Mouse (Mus musculus): ENCODE measurements at regions not wholly inside any gene's neighbourhood (a gene's known extent, or its start where the extent isn't known, plus 50 kb on each side); places are given as distances from the start of the nearest gene placed in this dataset.

DNA sequence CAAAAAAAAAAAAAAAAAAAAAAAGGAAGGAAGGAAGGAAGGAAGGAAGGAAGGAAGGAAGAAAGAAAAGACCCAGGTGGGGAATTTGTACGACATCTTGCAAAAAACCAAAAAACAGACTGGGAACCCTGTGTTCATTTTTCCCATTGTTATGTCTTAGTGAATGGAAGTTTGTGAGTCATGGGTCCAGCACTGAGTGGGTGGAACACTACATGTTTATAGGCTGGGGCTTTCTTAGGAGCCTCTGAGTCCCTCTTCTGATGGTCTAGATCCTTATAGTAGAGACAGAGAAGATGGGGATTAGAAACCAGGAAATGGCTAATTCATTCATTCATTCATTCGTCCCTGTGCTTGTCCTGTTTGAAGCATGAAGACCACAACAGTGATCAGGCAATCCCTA is 105.5 kb downstream of the Tpra1 start:
- DNase-seq = no peak

DNA sequence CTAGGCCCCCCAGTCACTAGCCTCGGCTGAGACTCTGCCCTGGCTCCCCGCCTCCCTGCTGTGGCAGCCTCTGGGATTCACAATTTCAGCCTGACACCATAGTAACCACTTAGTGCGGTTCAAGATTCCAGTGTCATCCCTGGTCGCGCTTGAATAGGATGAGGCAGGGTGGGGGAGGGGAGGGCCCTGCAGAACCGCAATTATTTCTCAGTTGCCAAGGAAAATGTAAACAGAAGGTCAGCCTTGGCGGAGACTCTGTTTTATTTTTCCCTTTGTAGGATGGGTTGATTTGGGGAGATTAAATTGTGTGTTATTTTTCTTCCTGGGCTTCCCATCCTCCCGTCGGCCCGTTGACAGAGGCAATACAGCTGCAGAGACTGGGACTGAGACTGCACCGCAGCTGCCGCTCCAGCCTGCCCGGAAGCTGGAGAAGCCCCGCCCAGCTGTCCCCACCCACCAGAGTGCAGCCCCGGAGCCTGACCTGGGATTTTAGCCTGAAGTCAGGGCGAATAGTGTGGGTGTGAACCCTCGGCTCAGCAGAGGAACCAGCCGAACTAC is 106.6 kb downstream of the Tpra1 start:
- DNase-seq = no peak

DNA sequence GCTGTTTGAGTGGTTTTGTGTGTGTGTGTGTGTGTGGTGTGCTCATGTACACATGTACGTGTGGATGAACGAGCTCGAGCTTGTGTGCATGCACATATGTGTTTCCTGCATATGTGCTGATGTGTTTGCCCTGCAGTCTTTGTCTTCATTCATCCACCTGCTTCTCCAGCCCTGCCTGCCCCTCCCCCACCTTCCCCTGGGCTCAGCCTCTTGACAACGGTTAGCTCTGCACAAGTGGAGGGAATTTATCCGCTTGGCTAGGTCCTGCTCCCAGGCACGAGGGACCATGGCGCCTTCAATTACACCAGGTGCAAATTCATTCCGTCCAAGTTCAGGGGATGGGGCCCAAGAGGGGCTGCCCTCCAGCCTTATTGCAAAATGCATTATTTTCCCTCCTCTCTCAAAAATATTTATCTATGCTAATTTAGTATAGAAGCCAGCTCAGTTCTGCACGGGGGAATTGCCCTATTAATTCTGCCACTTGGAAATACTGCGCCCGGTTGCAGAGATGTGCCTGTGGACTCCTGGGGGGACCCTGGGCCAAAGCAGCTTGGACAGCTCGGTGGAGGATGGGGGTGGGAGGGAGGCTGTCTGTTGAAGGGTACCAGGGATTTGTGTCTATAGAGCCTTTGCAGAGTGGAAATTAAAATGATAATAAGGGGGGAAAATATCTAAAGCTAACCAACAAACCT is 111.1 kb downstream of the Tpra1 start:
- no peak for DNase-seq

DNA sequence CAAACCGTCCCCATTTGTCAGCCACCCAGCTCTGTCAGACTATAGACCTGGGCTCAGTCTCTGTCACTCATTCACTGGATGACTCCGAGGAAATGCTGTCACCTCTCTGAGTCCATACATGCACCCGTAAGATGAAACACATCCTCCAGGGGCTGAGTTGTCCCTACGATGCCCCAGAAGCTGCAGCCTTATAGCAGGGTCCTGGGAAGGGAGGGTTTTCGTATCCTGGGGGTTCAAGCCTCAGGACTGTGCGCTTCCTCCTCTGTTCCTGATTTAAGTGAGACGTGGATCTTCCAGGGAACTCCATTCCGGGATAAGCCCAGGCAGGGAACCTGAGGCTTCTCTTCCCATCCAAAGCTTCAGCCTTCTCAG is 111.6 kb downstream of the Tpra1 start:
- no peak for DNase-seq

DNA sequence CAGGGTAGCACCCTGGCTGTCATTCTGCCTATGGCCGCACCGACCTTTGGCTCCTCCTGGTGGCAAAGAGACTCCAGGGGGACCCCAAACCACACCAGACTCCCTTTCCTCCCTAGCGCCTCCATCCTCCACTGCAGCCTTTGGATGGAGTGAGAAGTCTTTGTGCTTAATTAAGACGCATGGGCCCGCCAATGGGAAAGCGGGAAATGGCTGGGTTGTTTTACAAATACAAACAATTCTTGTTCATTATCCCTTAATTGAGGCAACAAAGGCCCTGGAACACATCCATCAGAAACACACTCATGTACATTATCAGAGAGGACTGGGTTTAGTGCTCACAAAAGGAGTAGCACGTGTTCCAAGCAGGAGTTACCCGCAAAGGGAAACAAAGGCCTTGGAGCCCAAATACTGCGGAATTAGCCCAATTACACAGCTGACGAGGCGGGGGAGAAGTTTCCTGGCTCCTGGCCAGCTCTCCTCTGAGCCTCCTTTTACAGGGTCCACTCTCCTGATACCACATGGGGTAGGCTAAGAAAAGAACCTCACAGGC is 122.1 kb downstream of the Tpra1 start:
- DNase-seq = no peak

DNA sequence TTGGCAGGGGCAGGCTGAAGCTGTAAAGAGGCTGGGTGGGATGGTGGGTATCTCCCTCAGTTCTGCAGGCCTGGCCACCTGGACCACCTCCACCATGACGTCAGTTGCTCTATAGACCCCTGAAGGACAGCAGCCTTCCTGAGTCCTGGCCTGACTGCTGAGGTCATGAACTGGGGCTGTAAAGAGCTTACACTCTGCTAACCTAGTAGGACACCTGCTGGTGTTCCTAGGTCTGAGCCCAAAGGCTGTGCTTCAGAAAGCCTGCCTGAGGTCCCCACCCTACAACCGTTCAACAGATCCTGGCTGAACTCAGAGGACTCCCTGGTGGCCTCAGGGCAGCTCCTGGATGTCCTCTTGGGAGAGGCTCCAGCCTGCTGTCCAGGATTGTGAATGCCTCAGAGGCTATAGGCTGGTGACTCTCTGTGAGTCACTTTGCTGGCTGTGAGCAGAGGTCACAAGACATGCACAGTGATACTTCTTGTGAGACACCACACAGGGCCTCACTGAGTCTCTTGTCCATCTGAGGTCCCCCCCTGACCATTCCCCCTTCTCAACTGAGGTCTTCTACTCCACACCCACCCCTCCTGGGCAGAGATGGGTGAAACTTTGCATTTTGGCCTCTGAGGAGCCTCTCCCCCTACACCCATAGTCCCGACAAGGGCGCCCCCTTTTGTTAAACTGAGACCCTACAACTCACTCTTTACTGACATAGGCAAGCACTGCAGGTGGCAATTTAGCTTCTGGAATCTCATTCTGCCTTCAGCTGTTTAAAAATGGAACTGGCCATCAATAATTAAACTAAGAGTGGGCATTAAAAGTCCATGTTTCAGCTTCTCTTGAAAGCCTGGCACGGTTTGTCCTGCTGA is 131.6 kb downstream of the Tpra1 start:
- DNase-seq = no peak

DNA sequence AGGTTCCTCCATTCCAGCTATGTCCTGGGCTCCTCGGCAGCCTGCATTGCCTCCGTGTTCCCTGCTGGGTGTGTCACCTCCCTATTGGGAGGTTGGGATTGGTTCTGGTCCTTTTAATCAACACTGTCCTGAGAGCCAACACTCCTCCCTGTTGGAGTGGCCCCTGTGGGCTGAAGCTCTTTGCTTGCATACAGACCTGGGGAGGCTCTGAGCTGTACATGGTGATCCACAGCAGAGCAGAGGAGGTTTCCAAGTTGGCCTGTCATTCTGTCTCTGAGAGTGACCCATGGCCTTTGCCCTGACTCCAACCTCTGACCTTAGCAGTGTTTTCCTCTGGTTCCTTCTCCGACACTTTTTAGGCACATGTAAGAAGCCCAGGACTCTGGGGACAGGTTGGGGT is 132.4 kb downstream of the Tpra1 start:
- DNase-seq = no peak

DNA sequence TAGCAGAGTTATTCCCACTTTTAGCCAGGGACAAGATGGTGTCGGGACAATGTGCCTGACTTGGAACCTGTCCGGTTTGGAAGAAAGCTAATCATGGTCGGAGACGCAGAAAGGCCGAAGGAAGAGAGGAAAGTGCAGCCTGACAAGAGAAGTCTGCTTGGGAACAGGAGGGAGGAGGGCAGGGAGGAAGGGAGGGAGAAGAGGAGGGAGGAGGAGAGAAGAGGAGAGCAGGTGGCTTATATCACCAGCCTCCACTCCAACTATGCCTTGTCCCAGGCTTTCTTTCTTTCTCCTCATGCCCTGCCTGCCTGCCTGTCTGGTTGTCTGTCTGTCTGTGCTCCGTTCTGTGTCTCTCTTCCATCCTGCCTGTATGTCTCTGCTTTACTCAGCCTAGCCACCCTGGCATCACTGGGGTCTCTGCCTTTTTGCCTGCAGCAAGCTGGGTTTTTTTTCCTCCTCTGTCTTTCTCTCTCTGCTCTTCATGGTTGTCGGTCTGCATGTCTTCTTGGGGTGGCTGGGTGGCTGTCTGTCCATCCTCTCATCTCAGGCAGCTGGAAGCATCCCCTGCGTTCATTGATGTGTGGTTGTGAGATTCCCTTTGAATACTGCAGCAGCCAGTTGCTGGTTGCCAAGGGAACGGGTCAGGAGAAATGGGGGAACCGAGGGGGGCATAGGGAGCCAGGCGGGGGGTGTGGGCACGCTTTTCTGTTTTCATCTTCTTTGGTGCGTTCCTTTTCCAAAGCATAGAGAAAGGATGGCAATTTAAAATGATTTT is 133.2 kb downstream of the Tpra1 start:
- no peak for DNase-seq

DNA sequence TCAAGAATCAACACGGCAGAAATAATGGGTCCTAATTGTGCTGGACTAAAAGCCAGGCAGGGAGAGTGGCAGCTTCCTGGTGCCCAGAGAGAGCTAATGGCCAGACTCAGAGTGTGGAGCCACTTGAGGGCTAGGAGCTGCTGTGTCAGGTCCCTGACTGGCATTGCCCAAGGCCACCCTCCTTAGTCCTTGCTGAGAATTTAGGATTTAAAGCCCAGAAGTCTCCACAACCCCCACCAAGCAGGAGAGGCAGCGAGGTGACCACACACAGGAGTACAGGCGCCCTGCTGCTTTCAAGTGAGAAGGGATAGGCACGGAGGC is 133.7 kb downstream of the Tpra1 start:
- no peak for DNase-seq

DNA sequence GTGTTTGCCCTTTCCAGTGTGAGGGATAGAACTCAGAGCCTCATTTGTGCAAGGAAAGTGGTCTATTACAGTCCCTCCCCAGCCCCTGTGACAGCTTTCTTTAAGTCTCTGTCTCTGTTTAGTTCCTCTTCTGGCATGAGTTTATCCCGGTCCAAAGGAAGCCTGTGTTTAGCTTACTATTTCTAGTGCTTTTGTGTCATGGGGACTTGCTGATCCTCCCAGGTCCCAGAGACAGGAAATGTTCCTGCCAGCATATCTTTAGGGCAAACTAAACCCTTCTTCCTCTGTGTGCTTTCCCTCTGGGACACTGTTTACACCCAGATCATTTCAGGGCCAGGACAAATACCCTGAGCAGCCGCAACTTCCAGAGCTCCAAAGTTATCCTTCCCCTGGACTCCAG is 135.3 kb downstream of the Tpra1 start:
- DNase-seq = no peak

DNA sequence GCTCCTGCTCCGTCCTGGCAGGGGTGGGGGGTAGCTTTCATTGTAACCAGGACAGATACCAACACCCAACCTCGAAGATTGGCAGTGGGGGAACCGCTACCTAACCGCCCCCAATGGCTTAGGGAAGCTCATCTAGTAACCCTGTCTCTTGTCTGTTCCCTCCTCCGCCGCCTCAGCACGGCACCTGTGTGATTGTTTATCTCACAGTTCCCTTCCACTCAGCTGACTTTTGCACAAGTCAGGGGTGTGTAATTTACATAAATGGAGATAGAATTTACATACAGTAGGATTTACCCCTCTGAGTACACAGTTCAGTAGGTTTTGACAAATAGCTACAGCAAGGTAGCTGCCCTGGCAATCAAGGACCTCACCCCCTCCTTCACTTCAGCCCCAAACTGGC is 135.8 kb downstream of the Tpra1 start:
- DNase-seq = no peak

DNA sequence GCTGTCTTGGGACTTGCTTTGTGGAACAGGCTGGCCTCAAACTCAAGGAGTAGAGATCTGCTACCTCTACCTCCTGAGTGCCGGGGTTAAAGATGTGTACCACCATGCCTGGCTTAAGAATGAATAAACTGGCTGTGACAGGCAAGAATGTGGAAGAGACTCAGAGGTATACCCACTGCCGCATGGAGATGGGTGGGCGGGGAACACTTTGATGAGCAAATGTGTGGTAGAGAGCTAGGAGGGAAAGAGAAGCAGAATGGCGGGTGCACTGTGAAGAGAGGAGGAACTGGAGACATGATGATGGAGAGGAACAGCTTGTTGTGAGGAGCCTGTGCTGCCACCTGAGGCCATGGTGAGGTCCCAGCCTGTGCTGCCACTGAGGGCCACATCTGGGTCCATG is 138.9 kb downstream of the Tpra1 start:
- DNase-seq = peak; percentile 28

DNA sequence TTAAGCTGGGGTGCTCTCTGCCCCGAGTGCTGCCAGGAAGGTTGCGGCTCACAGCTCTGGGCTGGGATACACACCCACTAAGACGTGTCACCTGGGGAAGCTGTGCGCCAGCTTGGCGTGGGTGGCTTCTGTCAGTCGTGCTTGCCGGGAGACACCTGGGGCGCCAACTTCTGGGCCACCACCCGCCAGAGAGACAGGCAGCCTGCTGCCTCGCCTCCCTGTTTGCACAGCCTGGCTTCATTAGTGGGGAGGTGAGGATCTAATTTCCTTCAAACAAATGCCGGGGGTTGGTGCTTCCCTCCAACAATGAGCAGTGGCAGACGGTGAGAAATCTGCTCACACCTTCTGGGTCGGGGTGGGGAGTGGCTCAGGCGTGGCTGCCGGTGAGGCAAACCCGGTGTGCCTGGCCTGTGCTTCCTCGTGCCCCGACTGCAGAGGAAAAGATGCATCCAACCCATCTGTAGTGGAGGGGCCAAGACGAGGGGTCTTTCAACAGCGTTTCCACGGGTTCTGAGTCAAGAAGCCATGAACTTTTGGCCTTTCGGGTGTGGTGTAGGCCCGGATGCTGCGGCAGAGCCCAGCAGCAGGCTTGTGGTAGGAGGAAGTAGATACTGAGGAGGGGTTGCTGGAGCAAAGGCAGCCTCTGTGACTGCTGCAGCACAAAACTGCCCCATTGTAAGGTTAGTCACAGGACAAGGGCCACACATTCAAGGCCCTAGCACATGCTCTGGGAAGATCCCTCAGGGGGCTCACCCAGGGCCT is 140.6 kb downstream of the Tpra1 start:
- peak; percentile 71 for DNase-seq

DNA sequence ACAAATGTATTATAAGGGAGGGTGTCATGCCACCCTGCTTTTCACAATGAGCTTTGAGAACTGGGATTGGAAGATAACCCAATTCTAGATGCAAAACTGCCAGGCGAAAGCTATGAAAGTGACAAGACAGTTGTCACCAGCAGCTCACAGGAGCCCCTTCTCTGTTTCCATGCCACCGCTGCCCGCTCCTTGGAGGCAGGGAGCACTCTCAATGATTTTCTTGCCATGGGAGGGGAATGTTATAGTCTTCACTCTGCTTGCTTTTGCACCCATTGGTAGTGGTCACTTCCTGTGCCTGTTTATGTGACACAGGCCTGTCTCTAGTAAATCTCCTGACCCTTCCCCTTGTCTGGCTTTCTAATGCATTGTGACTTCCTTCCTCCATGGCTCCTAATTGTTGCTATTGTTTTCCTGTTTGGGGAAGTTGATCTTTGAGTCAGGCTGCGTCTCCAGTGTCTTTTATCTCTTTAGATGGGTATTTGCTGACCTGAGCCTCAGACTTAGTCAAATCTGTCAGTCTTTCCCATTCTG is 143.4 kb downstream of the Tpra1 start:
- no peak for DNase-seq

DNA sequence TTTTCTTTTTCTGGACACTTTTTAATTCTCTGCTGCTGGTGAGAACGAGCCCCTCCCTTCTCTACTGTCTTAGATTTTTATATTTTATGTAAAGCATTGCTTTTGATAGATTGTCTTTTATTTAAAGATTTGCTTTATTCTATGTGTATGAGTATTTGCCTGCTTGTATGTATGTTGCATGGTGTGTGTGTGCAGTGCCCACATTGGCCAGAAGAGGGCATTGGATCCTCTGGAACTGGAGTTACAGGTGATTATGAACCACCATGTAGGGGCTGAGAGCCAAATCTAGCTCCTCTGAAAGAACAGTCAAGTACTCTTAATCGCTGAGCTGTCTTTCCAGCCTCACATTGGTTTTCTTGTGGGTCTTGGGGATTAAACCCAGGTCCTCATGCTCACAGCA is 144.4 kb downstream of the Tpra1 start:
- no peak for DNase-seq

DNA sequence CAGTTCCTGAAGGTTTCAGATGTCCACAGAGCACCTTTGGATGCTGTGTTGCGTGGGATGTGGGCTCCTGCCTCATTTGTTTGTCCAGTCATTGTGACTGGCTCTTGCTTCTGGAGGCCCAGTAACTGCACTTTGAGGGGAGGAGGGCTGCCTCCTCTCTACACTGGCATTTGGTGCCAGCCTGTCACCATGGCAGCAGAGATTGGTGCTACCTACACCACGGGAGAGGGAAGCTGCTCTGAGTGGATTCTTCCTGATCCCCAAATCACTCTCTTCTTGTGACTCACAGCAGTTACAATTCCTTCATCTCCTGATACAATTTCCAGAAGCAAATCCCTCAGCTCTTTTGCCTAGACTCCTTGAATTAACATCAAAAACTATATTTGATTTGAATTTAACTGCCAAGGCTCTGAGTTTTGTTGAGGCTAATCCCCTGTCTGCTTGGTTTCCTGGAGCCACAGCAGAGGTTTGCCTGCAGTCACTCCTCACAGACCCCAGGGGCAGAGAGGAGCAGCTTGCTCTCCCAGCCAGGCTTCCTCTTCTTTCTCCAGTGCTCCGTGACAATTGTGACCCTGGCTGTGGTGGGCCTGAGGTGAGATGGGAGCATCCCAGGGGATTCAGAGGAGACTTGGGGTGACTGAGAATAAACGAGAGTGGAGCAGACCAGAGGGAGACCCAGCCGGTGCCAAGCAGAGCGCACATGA is 145.7 kb downstream of the Tpra1 start:
- DNase-seq = peak; percentile 58

DNA sequence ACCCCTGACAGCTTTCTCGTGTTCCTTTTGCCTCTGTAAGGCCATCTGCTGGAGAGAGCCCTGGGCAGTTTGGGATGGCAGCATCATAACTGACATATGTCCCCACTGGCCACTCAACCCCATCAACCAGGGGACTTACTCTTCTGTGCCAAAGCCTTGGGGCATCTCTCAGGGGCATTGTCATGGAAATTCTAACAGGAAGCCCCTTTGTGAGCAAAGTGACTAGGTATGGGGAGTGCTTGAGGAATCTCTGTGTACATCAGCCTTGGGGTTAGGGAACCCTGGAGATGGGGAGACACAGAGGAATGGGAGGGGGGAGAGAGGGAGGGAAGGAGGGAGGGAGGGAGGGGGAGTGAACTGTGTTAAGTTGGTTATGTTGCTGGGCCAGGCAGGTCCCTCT is 147.2 kb downstream of the Tpra1 start:
- no peak for DNase-seq

DNA sequence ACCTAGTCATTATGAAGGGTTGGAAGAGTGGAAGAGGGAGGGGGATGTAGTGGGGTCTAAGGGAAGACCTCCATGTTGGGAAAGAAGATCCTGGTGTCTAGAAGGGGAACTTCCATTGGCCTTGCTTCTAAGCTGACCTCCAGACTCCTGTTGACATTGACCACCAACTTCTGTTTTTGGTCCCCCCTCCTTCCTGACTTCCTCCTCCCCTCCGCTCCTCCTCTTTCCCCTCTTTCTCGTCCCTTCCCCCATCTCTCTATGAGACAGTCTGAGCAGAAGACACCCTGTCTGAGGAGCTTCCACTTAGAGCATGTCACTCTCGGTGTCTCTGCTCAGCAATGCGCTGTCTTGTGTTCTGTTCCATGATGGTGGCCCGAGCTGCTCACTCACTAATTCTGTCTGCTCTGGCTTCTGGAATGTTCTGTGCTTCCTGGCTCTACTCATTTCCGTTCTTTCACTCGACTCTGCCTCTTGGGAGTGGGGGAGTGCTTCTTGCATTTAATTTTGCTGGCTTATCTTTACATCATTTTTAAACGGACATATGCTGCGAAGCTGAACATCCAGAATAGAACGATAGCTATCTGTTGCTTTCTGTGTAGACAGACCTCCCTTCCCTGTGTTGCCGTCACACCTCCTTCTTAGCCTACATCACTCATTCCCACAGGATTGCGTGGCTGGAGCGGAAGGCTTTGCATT is 148.7 kb downstream of the Tpra1 start:
- no peak for DNase-seq

DNA sequence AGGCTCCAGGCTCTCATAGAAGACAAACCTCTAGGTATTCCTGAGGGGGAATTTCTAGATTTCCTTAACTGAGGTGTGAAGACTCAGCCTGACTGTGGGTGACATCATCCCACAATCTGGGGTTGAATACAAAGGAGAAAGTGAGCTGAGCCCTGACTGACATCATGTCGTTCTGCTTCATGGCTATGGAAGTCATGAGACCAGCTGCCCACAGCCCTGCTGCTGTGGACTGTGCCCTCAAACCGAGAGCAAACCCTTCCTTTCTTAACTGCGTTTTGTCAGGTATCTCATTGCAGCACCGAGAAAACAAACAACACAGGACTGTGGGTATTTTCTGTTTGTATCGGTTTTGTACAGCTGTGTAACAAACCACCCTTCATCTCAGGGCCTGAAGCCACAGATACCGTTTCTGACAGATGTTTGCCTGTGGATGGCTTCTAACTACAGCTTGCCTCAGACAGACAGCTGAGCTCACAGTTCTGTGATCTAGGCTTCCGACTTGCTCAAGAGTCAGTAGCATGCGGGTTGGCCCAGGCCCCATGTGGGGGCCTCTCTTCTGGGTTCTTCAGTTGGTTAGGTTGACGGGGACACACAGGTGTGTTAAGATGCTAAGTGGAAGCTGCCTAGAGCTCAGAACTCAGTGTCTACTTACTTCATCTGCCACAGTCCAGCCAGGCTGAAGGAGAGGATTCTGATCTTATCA is 150.9 kb downstream of the Tpra1 start:
- DNase-seq = no peak

DNA sequence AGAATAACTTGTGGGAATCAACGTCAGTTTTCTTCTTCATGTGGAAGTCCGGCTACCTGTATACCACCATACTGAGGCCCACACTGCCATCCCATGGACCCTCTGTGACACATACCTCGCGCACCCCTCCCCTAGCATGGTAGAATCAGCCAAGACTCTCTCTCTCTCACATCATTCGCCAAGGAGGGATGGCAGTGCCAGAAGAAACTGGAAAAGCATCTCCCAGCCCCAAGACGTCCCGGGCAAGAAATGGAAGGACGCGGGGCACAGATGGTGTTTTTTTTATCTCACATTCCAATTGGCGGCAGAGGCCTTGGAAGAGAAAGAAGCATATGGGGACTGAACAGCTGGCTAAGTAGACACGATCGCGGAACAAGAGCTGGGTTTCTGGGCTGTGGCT is 152.0 kb downstream of the Tpra1 start:
- DNase-seq = no peak

Measured in right cerebral cortex, adult 18-20 months (tissue).